Mouse (Mus musculus): ENCODE results near the gene Treml2.

- no peak for TF ChIP-seq EP300 (IDR thresholded peaks at IDR 0.05; ENCODE audit: insufficient read depth, low read depth, low read length)
- TF ChIP-seq CTCF (IDR thresholded peaks at IDR 0.05) = no peak
- TF ChIP-seq POLR2A (IDR thresholded peaks at IDR 0.05; ENCODE audit: insufficient read depth, low read depth, low read length) = no peak
Observed at GRCm38 (mm10) chr17:48280943-48281738, 18.2 kb upstream of the Treml2 start.

Data from heart, adult 2 months (tissue).